Mouse (Mus musculus) ES-CJ7 (cell line): Measurements from ENCODE around the gene Raet1e.
"Not testable (repeated sequence)": the region's sequence is repeated elsewhere in the genome, so short reads cannot be mapped to it uniquely, and the experiment has no call there.

Experiments used
- DNase-seq: peaks from one replicate; pipeline ENCODE4 v3.0.0; 2011; ENCODE audit warnings: low read depth, low spot score

Raet1e gene

DNA sequence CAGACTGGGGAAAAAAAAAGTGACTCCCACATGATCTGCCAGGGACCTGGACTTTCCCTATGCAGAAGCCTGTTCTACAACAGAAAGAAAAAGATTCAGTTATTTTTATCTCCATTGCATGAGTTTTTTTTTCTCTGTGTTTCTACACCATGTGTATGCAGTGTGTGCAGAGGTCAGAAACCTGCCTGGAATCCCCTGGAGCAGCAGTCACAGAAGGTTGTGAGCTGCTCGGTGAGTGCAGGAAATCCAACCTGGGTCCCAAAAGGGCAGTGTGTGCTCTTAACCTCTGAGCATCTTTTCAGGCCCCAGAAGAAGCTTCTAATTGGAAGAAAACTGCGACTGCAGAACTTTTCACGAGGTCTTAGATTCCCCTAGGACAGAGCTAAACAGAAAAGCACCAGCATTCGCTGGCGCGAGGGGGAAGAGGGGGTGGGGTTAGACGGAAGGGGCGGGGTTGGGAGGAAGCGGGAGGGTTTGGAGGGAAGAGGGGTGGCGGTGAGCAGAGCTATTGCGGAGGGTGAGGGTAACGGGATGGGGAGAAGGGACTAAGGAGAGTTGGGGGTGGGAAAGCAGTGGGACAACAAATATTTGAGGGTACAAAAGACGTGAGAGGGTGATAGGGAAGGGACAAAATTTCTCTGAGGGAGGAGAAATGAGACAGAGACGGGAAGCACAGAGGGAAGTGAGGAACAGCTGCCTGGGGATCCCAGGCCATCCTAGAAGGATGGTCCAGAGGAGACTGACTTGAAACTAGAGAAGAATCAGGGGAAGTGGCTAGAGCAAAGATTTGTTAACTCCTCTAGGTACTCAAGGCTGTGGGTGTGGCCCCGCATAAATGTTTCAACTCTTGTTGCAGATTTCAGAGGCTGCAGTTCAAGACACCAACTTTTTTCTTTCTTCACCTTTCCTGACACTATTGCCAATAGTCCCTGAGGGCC lies 203.3 kb downstream of the Raet1e start:
- peak; percentile 49 for DNase-seq

DNA sequence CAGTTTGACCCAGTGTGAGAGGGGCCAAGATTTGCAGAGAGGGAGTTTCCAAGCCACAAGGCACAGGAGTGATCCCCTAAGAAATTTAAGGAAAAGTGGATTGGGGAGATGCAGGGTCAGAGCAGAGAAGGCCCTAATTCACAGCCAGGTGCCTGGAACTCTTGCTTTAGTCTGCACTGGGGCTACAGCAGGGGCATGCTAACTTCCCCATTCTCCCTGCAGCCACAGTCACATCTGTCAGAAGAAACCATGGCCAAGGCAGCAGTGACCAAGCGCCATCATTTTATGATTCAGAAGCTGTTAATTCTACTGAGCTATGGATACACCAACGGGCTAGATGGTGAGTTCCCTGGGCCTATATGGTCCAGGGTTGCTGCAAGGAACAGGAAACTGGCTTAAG lies 204.1 kb downstream of the Raet1e start:
- DNase-seq = not testable (repeated sequence)

DNA sequence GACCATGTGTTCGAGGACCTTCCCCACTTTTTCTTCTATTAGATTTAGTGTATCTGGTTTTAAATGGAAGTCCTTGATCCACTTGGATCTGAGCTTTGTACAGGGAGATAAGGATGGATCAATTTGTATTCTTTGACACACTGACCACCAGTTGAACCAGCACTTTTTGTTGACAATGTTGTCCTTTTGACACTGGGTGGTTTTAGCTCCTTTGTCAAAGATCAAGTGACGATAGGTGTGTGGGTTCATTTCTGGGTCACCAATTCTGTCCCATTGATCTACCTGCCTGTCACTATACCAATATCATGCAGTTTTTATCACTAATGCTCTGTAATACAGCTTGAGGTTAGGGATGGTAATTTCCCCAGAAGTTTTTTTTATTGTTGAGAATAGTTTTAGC lies 206.5 kb downstream of the Raet1e start:
- not testable (repeated sequence) for DNase-seq

DNA sequence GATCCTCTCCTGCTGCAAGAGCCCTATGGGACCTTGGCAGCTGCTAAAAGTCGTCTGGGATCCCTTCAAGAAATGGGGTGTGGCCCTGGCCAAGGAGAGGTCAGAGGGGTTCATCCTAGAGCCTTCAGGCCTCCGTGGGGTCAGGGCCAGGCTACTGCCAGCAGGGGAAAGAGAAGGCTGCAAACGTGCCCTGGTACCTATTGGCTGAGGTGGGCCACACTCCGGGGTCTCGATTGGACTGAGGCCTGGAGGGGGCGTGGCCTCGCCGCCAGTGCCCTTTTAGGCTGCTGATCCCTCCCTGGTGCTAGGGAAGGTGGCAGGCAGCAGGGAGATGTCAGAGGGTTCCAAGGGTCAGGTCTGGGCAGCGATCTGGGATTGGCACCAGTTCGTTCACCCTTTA lies 222.9 kb downstream of the Raet1e start:
- not testable (repeated sequence) for DNase-seq

DNA sequence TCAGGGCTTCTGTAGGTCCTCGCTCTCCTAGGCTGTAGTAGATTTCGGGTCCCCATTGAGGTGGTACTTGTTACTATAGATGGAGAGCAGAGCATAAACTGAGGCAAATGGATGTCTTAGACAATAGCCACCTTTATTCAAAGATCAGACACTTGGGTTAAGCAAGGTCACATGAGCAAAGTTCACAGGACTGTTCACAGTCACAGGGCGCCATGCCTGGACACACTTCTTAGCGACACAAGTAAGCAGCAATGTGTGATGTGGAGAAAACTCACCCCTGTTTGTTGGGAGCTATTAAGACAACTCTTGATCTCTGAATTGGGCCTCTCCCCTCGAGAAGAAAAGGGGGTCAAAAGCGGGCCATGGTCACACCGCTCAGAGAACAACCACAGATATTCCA lies 231.8 kb downstream of the Raet1e start:
- DNase-seq = peak; percentile 51

DNA sequence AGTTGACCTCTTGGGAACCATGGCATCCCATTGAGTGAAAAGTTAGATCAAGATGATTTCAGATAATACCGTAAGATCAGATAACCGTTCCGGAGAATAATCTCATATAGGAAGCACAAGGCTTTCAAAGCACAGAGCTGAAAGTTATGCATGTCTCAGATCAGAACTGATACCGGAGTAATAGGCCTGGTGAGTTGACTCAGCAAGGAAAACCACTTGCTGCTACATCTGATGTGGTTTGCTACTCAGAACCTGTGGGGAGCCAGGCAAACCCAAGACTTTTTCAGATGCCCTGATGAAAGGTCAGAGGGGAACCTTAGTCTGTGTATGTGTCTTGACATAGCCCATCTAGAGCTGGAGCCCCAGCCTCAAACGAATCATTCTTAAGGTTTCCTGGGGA lies 233.2 kb downstream of the Raet1e start:
- not testable (repeated sequence) for DNase-seq

DNA sequence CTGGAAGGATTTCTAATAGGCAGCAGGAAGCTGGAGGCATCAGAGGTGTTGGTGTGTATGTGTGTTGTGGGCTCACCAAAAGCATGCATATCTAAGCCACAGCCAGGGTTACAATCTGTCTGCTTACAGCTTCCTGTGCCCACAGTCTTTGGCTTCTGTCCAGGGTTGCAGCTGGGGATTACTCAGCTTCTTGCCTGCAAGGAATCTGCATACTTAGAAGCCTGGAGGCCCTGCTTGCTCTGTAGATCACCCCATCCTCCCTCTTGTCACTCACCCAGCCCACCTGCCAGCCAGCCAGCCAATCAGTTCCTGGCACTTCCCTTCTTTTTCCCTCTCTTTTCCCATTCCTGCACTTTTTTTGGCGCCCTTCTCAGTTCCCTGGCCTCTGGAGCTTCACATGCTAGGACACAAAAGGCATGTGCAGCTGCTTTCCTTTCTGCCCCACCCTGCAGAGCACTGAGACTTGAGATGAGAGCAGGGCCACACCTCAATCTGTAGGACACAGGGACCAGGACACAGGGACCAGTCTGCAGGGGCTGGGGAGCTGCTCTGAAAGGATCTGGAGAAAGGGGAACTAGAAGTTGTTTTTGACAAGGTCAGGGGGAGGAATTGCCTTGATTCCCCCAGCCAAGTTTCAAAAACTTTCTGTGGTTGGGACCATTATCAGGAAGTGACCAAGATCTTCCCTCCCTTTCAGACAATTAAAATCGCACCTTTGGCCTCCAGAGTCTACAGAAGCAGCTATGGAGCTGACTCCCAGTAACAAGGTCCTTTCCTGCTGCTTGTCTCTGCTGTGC lies 234.9 kb downstream of the Raet1e start:
- not testable (repeated sequence) for DNase-seq

DNA sequence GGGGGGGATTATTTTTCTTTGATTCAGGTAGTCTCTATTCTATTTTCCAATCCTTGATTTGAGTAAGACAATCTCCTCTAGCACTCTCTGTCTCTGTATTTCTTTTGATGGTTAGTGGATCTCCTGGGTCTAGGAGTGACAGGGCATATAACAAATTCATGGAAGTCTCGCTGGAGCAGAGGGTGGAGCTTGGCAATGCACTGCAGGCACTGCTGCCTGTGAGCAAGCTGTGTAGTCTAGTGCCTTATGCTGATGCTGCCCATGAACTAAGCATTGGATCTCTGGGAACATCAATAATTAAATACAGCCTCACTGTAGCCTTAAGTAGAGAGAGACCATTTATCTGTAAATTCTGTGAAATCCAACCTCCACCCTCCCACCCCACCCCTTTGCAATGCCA lies 238.3 kb downstream of the Raet1e start:
- DNase-seq = not testable (repeated sequence)

DNA sequence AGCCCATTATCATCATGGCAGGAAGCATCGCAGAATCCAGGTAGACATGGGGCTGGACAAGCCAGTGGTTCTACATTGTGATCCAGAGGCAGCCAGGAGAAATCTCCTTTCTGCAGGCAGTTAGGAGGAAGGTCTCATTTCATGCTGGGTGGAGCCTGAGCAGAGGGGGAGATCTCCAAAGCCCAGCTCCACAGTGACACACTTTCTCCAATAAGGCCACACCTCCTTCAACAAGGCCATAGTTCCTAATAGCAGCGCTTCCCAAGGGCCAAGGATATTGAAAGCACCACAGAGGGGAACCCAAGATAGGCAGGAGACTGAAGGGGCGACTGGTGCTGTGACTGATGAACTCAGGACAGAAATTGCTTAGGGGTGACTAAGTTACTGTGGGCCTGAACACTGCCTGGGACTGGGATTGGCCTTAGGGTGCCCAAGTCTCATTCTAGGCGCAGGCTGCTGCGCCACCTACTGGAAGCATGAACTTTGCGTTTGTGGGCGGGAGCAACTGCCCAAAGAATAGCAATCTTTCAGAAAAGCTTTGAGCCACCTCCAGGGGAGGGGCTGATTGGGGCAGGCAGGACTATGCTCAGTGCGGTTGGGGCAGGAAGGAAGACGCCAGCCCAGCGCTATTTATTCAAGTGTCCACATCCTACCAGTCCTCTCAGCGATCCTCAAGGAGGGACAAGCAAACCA lies 244.0 kb downstream of the Raet1e start:
- not testable (repeated sequence) for DNase-seq

DNA sequence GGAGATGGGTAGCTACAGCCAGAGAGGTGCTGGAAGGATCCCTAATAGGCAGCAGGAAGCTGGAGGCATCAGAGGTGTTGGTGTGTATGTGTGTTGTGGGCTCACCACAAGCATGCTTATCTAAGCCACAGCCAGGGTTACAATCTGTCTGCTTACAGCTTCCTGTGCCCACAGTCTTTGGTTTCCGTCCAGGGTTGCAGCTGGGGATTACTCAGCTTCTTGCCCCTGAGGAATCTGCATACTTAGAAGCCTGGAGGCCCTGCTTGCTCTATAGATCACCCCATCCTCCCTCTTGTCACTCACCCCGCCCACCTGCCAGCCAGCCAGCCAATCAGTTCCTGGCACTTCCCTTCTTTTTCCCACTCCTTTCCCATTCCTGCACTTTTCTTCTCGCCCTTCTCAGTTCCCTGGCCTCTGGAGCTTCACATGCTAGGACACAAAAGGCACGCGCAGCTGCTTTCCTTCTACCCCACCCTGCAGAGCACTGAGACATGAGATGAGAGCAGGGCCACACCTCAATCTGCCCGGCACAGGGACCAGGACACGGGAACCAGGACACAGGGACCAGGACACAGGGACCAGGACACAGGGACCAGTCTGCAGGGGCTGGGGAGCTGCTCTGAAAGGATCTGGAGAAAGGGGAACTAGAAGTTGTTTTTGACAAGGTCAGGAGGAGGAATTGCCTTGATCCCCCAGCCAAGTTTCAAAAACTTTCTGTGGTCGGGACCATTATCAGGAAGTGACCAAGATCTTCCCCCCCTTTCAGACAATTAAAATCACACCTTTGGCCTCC lies 255.5 kb downstream of the Raet1e start:
- DNase-seq = not testable (repeated sequence)
